Mouse (Mus musculus) midbrain, embryonic 13.5 days (tissue): ENCODE results near the gene Gm13043. TPM values are rescaled to one million over a fixed set of nuclear protein-coding genes. Genes with fewer than 3 reads are reported as not detected.
"Not testable (repeated sequence)": the region's sequence is repeated elsewhere in the genome, so short reads cannot be mapped to it uniquely, and the experiment has no call there.

Experiments
- ATAC-seq: fragments of 200-750 bp; cut with Nextera tagmentation; 2 replicates; pipeline ENCODE4 v1.8.0; 2017; ENCODE audit warnings: mild to moderate bottlenecking, moderate TSS enrichment, moderate library complexity
- H3K27ac ChIP-seq: fragments of 300-500 bp; sonication (generic); 2 replicates; pipeline ENCODE4 v1.5.1; 2015; ENCODE audit warnings: inconsistent platforms, mild to moderate bottlenecking, moderate library complexity
- H3K27me3 ChIP-seq: fragments of 300-500 bp; sonication (generic); 2 replicates; pipeline ENCODE4 v1.6.1; 2015; ENCODE audit warnings: mild to moderate bottlenecking, inconsistent platforms
- H3K36me3 ChIP-seq: fragments of 300-500 bp; sonication (generic); 2 replicates; pipeline ENCODE4 v1.6.1; 2015; ENCODE audit warnings: mild to moderate bottlenecking, inconsistent platforms
- H3K4me1 ChIP-seq: fragments of 300-500 bp; sonication (generic); replicated peaks from 2 replicates; pipeline ENCODE4 v1.6.1; 2015; ENCODE audit warnings: inconsistent platforms
- H3K4me2 ChIP-seq: fragments of 300-500 bp; sonication (generic); replicated peaks from 2 replicates; pipeline ENCODE4 v1.6.1; 2015; ENCODE audit warnings: moderate library complexity, mild to moderate bottlenecking, inconsistent platforms
- H3K4me3 ChIP-seq: fragments of 300-500 bp; sonication (generic); replicated peaks from 2 replicates; pipeline ENCODE4 v1.5.1; 2015; ENCODE audit warnings: mild to moderate bottlenecking, inconsistent platforms
- H3K9ac ChIP-seq: fragments of 300-500 bp; sonication (generic); replicated peaks from 2 replicates; pipeline ENCODE4 v1.6.1; 2015; ENCODE audit warnings: mild to moderate bottlenecking, inconsistent platforms
- H3K9me3 ChIP-seq: fragments of 300-500 bp; sonication (generic); 2 replicates; pipeline ENCODE4 v1.6.1; 2016; ENCODE audit warnings: mild to moderate bottlenecking, inconsistent platforms
- WGBS: fragments of 180-500 bp; shearing (Covaris S2); methylation state at CpG from one replicate; pipeline ENCODE4 v1.1.7; 2015; 5-methylcytosine and 5-hydroxymethylcytosine counted together
- polyA plus RNA-seq: library from polyadenylated mRNA; unstranded; fragments of >200 nt; fragmentation: Nextera tagmentation; extraction: Ambion mirVana; gene quantifications from 2 replicates; pipeline ENCODE4 v1.2.1, GENCODE M21; 2015

The Gm13043 gene
- polyA plus RNA-seq, result not detected in 2 replicates

DNA sequence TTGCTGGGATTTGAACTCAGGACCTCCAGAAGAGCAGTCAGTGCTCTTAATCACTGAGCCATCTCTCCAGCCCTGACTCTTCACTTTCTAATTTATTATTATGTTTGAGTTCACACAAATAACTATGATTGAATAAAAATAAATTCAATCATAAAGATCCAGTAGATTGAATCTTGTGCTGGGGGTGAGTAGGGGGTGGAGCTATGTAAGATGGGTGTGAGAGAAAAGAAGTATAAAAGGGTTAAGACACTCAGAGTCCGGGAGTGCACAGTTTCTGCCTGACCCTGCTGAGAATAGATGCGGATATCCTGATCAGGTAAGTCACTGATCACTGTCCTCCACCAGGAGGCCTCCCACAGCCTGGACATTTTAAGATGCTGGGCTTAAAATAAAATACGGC is at the start of gene Gm13043:
Gm13043 (plus strand) TSS at position 301 of the 400 bp plus-strand sequence.
- no peaks in the 10 kb centered on the region for H3K27me3 ChIP-seq
- no peak within 1 kb of the TSS for H3K4me3 ChIP-seq
- no peak within 1 kb of the TSS for H3K9ac ChIP-seq
- WGBS, result 79% methylated on average over 3 of the region's 3 CpGs
- no peak for ATAC-seq
- no peaks in the 10 kb centered on the region for H3K4me1 ChIP-seq
- H3K27ac ChIP-seq, result no peak within 1 kb of the TSS
- H3K36me3 ChIP-seq, result no peaks in the 10 kb centered on the region
- no peaks in the 10 kb centered on the region for H3K9me3 ChIP-seq
- no peak within 1 kb of the TSS for H3K4me2 ChIP-seq

DNA sequence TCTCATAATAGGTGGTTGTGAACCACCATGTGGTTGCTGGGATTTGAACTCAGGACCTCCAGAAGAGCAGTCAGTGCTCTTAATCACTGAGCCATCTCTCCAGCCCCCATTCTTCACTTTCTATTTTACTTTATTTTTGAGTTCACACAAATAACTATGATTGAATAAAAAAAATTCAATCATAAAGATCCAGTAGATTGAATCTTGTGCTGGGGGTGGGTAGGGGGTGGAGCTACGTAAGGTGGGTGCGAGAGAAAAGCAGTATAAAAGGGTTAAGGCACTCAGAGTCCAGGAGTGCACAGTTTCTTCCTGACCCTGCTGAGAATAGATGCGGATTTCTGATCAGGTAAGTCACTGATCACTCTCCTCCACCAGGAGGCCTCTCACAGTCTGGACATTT is 24.5 kb downstream of the Gm13043 start, which contains the start of gene Gm13040:
Gm13040 (plus strand) TSS at position 301 of the 400 bp plus-strand sequence.
- ATAC-seq, result not testable (repeated sequence)

DNA sequence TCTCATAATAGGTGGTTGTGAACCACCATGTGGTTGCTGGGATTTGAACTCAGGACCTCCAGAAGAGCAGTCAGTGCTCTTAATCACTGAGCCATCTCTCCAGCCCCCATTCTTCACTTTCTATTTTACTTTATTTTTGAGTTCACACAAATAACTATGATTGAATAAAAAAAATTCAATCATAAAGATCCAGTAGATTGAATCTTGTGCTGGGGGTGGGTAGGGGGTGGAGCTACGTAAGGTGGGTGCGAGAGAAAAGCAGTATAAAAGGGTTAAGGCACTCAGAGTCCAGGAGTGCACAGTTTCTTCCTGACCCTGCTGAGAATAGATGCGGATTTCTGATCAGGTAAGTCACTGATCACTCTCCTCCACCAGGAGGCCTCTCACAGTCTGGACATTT is 40.3 kb downstream of the Gm13043 start, which contains the start of the genes BC080695 and Gm13057:
BC080695 (plus strand) TSS at position 301 of the 400 bp plus-strand sequence.
Gm13057 (plus strand) TSS at position 310 of the 400 bp plus-strand sequence.
- not testable (repeated sequence) for ATAC-seq, H3K27me3 ChIP-seq, H3K9ac ChIP-seq, H3K4me3 ChIP-seq, H3K4me1 ChIP-seq, H3K27ac ChIP-seq, H3K9me3 ChIP-seq, H3K36me3 ChIP-seq, H3K4me2 ChIP-seq
- WGBS, result no CpG with 5 or more reads among the region's 3 CpGs

More for the DNA sequence above, 24.5 kb downstream of the Gm13043 start, which contains the start of gene Gm13040:
- not testable (repeated sequence) for H3K4me3 ChIP-seq, H3K27me3 ChIP-seq, H3K9ac ChIP-seq, H3K36me3 ChIP-seq, H3K4me2 ChIP-seq, H3K4me1 ChIP-seq, H3K27ac ChIP-seq, H3K9me3 ChIP-seq
- no CpG with 5 or more reads among the region's 3 CpGs for WGBS

Other genes with a start within 250 kb of the Gm13043 start
- gene Pdpn, start 211.8 kb upstream of the Gm13043 start, polyA plus RNA-seq, result 70.8 and 72.5 TPM in 2 replicates
- gene Lrrc38, start 161.6 kb upstream of the Gm13043 start, polyA plus RNA-seq, result 0.19 and 0.28 TPM in 2 replicates
- gene Pramel1, start 116.9 kb upstream of the Gm13043 start, polyA plus RNA-seq, result not detected in 2 replicates
- 26.0 and 27.5 TPM in 2 replicates for gene Pramef8, start 98.9 kb upstream of the Gm13043 start, polyA plus RNA-seq
- not detected in 2 replicates for gene Oog4, start 61.0 kb upstream of the Gm13043 start, polyA plus RNA-seq
- gene Gm13040, start 24.6 kb downstream of the Gm13043 start, polyA plus RNA-seq, result not detected in 2 replicates
- gene BC080695, start 40.4 kb downstream of the Gm13043 start, polyA plus RNA-seq, result not detected in 2 replicates
- gene Gm13057, start 40.4 kb downstream of the Gm13043 start, polyA plus RNA-seq, result not detected in 2 replicates
- not detected in 2 replicates for gene Gm13083, start 103.7 kb downstream of the Gm13043 start, polyA plus RNA-seq
- gene Gm13088, start 145.9 kb downstream of the Gm13043 start, polyA plus RNA-seq, result not detected in 2 replicates
- not detected in 2 replicates for gene Gm13089, start 191.4 kb downstream of the Gm13043 start, polyA plus RNA-seq
- gene Gm13078, start 208.1 kb downstream of the Gm13043 start, polyA plus RNA-seq, result not detected in 2 replicates